Mouse (Mus musculus): ENCODE data around the gene Eno3. TPM values are rescaled to one million over a fixed set of nuclear protein-coding genes. Genes with fewer than 3 reads are reported as not detected.

The Eno3 gene
- total RNA-seq, 2 experiments from 2014 or later, result 9.2 to 10.9 TPM

DNA sequence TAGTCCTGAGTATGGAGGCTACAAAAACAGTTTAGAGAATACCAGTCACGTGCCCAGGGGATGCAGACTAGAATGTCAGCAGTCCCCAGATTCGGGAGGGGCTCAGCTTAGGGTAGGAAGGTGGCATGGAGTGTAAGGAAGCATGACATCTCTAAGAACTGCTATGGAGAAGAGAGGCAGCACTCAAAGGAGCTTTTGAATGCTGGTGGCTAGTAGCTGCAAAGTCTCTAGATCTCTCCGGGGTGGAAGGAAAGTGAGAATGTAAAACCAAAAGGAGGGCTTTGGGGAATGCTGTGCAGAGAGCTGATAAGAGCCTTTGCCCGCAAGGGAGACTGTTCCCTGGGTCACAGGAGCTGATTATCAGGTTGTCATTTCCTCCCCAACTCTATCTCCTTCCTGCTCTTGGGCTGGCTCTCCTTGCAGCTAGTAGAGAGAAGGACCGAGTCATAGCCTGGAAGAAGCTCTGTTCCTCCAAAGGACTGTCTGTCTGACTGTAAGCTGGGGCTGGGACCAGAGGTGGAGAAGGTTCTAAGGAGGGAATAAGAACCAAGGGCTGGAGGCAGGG, 18.2 kb upstream of the Eno3 start, which contains the start of gene Gp1ba:
Gene Gp1ba (plus strand): TSS at position 409 of the 565 bp plus-strand sequence.
- no peak for DNase-seq (ENCODE audit: extremely low spot score in 1 of 2, low spot score in 2 of 2)
- intact Hi-C loops (cut with DNase I), result no loop called here

DNA sequence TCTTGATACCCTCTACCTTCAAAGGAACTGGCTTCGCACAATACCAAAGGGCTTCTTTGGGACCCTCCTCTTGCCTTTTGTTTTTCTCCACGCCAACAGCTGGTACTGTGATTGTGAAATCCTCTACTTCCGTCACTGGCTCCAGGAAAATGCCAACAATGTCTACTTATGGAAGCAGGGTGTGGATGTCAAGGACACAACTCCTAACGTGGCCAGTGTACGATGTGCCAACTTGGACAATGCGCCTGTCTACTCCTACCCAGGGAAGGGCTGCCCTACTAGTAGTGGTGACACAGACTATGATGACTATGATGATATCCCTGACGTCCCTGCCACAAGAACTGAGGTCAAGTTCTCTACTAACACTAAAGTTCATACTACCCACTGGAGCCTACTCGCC, 17.0 kb upstream of the Eno3 start:
- DNase-seq (ENCODE audit: extremely low spot score in 1 of 2, low spot score in 2 of 2), result no peak
- intact Hi-C loops (cut with DNase I), result no loop called here

DNA sequence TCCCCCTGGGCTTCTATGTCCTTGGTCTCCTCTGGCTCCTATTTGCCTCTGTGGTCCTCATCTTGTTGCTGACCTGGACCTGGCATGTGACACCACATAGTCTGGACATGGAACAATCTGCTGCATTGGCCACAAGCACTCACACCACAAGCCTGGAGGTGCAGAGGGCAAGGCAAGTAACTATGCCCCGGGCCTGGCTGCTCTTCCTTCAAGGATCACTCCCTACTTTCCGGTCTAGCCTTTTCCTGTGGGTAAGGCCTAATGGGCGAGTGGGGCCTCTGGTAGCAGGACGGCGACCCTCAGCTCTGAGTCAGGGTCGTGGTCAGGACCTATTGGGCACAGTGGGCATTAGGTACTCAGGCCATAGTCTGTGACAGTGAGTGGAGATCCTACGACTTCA, 15.8 kb upstream of the Eno3 start:
- DNase-seq (ENCODE audit: extremely low spot score in 1 of 2, low spot score in 2 of 2), result no peak
- intact Hi-C loops (cut with DNase I), result no loop called here

DNA sequence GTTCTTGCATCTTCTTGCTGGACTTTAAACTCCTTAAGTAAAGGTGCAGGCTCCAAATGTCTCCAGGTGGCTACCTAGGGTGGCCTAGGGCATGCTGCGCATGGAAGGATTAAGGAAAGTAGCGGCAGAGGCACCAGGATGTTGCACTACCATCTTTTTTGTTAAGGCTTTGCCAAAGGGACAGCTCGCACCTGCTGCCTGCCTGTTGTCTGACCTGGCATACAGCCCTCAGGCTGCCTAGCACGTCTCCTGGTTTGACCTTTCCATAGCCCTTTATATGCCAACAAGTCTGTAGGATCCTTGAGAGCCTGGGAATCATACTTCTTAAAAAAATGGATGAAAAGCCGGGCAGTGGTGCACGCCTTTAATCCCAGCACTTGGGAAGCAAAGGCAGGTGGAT, 14.0 kb upstream of the Eno3 start:
- intact Hi-C loops (cut with DNase I), result no loop called here
- no peak for DNase-seq (ENCODE audit: extremely low spot score in 1 of 2, low spot score in 2 of 2)

DNA sequence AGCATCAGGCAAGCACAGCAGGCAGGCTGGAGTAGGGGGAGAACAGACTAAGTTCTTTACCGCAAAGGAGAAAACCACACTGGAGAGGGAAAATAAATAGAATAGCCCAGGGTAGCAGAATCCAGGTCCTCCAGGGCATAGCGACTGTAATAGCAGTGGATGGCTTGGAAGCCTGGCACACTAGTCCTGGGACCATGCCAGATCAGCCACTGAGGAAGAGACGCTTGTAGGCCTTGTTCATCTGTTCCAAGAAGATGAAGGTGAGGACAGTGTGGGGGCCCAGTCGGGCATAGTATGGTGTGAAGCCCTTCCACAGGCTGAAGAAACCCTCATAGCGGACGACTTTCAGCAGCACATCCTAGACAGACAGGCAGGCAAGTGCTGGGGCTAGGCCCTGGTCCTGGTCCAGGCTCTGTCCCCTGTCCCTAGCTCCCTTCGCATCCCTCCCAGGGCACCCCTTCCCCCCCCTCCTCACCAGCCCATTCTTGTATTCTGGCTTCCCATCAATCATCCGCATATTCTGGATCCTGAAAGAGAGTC, 12.4 kb upstream of the Eno3 start:
- DNase-seq (ENCODE audit: extremely low spot score in 1 of 2, low spot score in 2 of 2), result no peak
- intact Hi-C loops (cut with DNase I), result no loop called here

GRCm38 (mm10) chr11:70645461-70646258, 11.3 kb upstream of the Eno3 start:
- intact Hi-C loops (cut with DNase I), result no loop called here
- no peak for DNase-seq (ENCODE audit: extremely low spot score in 1 of 2, low spot score in 2 of 2)

DNA sequence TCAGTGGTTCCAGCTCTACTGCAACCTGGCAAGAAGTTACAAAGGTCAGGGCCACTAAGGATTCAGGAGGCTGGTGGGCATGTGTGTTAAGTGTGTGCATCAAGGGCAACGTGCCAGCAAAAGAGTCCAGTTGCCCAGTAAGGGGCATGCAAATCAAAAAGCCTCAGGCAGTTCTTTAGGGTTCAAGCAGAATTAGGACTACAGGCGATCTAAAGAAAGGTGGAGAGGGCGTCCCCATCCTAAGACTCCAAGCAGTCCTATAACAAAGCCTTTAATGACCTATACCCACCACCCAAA, 10.8 kb upstream of the Eno3 start:
- peak in 1 of 2 experiments; percentile 53 for DNase-seq (ENCODE audit: extremely low spot score in 1 of 2, low spot score in 2 of 2)
- intact Hi-C loops (cut with DNase I), result no loop called here

DNA sequence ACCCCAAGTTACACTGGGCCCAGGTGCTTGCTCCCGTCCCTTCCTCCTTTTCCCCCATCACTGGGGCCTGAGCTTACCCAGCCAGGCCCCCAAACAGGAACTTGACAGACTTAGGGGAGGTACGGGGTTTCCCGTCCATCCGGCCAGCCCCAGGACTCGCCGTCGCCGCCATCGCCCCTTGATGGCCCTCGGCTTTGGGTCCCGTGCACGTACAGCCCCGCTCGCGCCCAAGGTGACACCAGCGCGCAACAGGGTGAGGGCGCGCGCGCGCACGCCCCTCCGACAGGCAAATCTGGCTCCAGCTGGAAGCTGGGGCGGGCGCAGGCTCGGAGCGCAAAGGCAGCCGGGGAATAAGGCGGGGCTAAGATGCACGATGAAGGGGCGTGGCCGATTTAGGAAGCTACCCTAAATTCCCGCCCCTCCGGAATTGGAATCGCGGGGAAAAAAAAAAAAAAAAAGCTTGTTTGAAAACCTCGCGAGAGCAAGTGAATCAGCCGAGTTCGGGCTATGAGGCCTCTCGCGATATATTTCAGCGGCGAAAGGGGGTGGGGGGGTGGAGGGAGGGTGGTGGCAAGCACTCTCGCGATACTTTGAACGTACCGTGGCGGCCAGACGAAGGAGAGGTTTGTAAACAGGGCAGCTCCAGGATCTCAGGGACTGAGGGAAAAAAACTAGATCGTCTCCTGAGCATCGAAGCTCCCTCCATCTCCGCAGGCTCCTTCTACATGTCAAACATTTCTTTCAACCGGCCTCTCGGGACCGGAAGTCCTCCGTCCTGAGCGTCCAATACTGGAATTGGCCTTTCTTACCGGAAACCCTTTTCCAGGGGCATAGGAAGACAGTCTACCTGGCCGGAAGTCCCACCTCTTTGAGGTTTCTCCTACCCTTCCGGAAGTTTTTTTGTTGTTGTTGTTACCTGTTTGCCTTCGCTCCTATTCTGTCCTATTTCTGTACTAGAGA, 10.0 kb upstream of the Eno3 start, which contains the start of the genes Rnf167 and Slc25a11:
Gene Rnf167 (plus strand): TSS at position 545 of the 960 bp plus-strand sequence.
Gene Slc25a11 (minus strand): TSS at position 789 of the 960 bp plus-strand sequence.
- peak; percentile 96 to 99 for DNase-seq (ENCODE audit: extremely low spot score in 1 of 2, low spot score in 2 of 2)
- intact Hi-C loops (cut with DNase I), result no loop called here

GRCm38 (mm10) chr11:70647716-70648420, 9.1 kb upstream of the Eno3 start:
- intact Hi-C loops (cut with DNase I), result no loop called here
- peak in 1 of 2 experiments; percentile 66 for DNase-seq (ENCODE audit: extremely low spot score in 1 of 2, low spot score in 2 of 2)

GRCm38 (mm10) chr11:70648512-70648911, 8.5 kb upstream of the Eno3 start:
- intact Hi-C loops (cut with DNase I), result no loop called here
- no peak for DNase-seq (ENCODE audit: extremely low spot score in 1 of 2, low spot score in 2 of 2)

GRCm38 (mm10) chr11:70649185-70649734, 7.7 kb upstream of the Eno3 start:
- no peak for DNase-seq (ENCODE audit: extremely low spot score in 1 of 2, low spot score in 2 of 2)
- intact Hi-C loops (cut with DNase I), result no loop called here

DNA sequence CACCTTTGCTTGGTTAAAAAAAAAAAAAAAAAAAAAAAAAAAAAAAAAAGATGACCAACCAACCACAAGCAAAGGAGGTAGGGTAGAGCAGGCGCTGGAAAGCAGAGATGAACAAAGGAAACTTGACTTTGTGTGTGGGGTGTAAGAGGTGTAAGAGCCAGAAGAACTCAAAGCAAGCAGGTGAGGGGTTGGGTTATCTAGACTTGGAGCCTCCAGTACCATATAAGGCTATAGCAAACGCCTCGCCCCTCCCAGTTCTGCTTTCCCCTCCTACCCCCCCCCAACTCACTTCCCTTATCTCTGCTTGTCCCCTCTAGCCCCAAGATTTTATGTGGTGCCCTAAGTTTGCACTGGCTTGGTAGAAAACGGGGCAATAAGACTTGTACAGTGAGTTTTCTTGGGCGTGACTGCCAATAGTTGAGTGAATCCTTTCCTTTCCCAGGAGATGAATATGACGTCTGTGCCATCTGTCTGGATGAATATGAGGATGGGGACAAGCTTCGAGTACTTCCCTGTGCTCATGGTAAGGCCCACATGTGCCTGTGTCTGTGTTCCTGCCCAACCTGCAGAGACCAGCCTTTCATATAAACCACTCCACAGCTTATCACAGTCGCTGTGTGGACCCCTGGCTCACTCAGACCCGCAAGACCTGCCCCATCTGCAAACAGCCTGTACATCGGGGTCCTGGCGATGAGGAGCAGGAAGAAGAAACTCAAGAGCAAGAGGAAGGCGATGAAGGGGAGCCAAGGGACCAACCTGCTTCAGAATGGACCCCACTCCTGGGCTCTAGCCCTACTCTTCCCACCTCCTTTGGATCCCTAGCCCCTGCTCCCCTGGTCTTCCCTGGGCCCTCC, 6.5 kb upstream of the Eno3 start:
- intact Hi-C loops (cut with DNase I), result no loop called here
- DNase-seq (ENCODE audit: extremely low spot score in 1 of 2, low spot score in 2 of 2), result no peak

GRCm38 (mm10) chr11:70651391-70651790, 5.6 kb upstream of the Eno3 start:
- DNase-seq (ENCODE audit: extremely low spot score in 1 of 2, low spot score in 2 of 2), result no peak
- intact Hi-C loops (cut with DNase I), result no loop called here

DNA sequence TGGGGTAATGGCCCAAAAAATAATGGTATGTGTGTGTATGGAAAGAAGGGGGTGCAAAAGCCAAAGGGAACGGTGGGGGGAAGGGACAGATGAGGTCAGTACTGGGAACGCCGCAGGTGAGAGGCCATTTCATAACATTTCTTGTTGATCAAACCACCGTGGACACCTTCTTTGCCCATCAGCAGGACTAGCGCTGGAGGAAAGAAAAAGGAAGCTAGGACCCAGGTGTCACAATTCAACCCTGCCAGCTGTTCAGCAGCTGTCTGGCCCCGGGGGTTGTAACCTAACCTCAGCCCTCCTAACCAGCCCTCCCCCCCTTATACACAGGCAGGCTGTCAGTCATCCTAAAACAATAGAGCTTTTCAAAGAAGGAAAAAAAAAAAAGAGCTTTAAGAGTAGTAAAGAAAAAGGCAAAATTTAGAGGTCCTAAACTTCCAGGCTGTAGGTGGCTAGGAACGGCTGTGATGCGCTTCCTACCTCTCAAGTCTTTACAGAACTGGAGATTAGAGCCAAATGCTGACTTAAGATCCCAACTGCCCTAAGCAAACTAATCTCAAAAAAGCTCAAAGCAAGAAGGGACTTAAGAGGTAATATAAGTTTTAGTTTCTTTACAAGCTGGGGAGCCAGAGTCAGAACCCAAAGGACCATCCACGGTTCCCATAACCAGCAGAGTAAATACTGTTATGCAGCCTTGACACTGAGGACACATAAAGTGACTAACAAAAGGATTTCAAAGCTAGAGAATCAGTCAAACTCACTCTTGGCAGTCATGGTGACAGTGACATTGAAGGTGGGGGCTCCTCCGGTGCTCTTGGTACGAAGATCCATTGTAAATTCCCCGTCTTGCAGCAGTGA, 4.7 kb upstream of the Eno3 start:
- intact Hi-C loops (cut with DNase I), result no loop called here

GRCm38 (mm10) chr11:70652884-70653344, 4.1 kb upstream of the Eno3 start:
- DNase-seq (ENCODE audit: extremely low spot score in 1 of 2, low spot score in 2 of 2), result no peak
- intact Hi-C loops (cut with DNase I), result no loop called here

More for the DNA sequence above, 4.7 kb upstream of the Eno3 start:
- no peak for DNase-seq (ENCODE audit: extremely low spot score in 1 of 2, low spot score in 2 of 2)

DNA sequence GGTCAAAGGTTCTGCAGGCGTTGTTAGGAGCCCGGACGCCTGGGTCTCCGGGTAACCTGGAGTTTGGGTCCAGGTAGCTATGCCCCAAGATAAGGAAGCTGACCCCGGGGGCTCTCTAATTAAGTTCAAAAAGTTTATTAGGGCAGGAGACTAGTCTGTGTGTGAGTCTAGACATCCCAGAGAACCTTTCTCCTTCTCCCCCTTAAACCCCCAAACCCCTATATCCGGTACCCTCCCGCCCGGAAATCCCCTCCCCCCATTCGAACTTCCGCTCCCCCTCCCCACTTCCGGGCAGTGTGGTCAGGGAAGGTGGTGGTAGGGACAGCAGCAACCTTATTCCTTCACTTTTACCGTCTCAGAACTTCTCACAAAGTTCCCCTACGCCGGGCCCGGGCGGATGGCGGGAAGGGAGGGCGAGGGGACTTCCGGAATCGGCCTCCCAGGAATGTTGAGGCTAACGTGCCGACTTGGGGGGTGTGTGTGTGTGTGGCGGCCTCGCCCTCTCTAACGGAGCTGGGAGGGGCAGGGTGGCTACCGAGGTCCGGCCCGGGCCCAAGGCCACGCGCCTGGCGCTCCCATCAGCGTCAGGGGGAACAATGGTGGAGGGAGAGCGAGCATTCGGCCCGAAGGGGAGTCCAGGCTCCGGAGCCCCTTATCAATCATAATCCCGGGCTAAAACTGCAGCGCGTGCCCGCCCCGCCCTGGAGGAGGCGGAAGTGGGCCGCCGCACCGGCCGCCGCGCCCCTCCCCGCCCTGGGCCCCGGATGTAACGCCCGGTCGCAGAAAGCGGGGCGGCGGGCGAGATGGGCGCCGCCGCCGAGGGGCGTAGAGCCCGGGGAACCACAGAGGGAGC, 3.4 kb upstream of the Eno3 start:
- peak in 1 of 2 experiments; percentile 83 for DNase-seq (ENCODE audit: extremely low spot score in 1 of 2, low spot score in 2 of 2)
- intact Hi-C loops (cut with DNase I), result no loop called here

Data from left cerebral cortex, postnatal 10 days (tissue).